Mouse (Mus musculus) heart, embryonic 16.5 days (tissue): Measurements from ENCODE around the gene Gpr171. TPM values are rescaled to one million over a fixed set of nuclear protein-coding genes. Genes with fewer than 3 reads are reported as not detected.
"Not testable (repeated sequence)": the region's sequence is repeated elsewhere in the genome, so short reads cannot be mapped to it uniquely, and the experiment has no call there.

Source experiments
- ATAC-seq: fragments of 200-750 bp; cut with Nextera tagmentation; replicated peaks from 2 replicates; pipeline ENCODE4 v1.8.0; 2017; ENCODE audit warnings: moderate number of reproducible peaks; ENCODE audit not compliant: insufficient read depth, low FRiP score; ENCODE audit errors: extremely low read depth
- H3K27ac ChIP-seq: fragments of 300-500 bp; sonication (generic); 2 replicates; pipeline ENCODE4 v1.5.1; 2014; ENCODE audit warnings: mild to moderate bottlenecking, low read length, control low read depth, moderate library complexity
- H3K27me3 ChIP-seq: fragments of 300-500 bp; sonication (generic); 2 replicates; pipeline ENCODE4 v1.6.1; 2014; ENCODE audit warnings: low read length, mixed read lengths; ENCODE audit not compliant: control insufficient read depth, insufficient read depth
- H3K36me3 ChIP-seq: fragments of 300-500 bp; sonication (generic); 2 replicates; pipeline ENCODE4 v1.6.1; 2014; ENCODE audit not compliant: control insufficient read depth, insufficient read depth
- H3K4me1 ChIP-seq: fragments of 300-500 bp; sonication (generic); 2 replicates; pipeline ENCODE4 v1.6.1; 2014; ENCODE audit warnings: low read length, mixed read lengths; ENCODE audit not compliant: control insufficient read depth, insufficient read depth
- H3K4me2 ChIP-seq: fragments of 300-500 bp; sonication (generic); 2 replicates; pipeline ENCODE4 v1.6.1; 2014; ENCODE audit warnings: low read depth, mild to moderate bottlenecking, control low read depth, low read length
- H3K4me3 ChIP-seq: fragments of 300-500 bp; sonication (generic); 2 replicates; pipeline ENCODE4 v1.5.1; 2014; ENCODE audit warnings: mild to moderate bottlenecking, control low read depth, low read length
- H3K9ac ChIP-seq: fragments of 300-500 bp; sonication (generic); 2 replicates; pipeline ENCODE4 v1.6.1; 2014; ENCODE audit warnings: low read length, control low read depth
- H3K9me3 ChIP-seq: fragments of 300-500 bp; sonication (generic); replicated peaks from 2 replicates; pipeline ENCODE4 v1.6.1; 2016; ENCODE audit warnings: low read length; ENCODE audit not compliant: control insufficient read depth
- WGBS: fragments of 180-500 bp; shearing (Covaris S2); extraction: QIAGEN DNeasy Blood & Tissue Kit; methylation state at CpG from one replicate; pipeline ENCODE4 v1.1.7; 2014; 5-methylcytosine and 5-hydroxymethylcytosine counted together
- polyA plus RNA-seq: library from polyadenylated mRNA; unstranded; fragments of >200 nt; fragmentation: Nextera tagmentation; extraction: Ambion mirVana; gene quantifications from 2 replicates; pipeline ENCODE4 v1.2.1, GENCODE M21; 2015

Gene Gpr171
- polyA plus RNA-seq, 1 experiment from 2014 or later, result 3.5 TPM

DNA sequence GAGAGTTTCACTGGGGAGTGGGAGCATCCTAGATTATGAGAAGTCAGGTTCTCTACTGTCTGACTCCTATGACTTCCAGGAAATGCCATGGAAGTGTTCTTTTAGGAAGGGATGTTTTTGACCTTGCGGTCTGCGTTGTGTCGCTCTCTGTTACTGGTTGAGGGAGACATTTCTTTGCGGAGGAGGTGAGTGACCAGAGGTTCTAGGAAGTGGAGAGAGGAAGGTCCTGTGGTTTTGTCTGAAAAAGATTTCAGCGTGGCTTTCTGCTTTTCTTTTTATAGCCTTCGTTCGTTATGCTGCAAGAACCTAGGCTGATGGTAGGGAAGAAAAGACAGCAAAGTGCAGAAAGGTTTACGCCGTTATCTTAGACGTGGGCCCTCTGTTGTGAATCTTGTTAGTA, 3.1 kb downstream of the Gpr171 start:
- Histone ChIP-seq H3K36me3 (no peaks in the 10 kb centered on the region), H3K4me3 (no peak overlapping the region), H3K4me2 (no peak overlapping the region), H3K27me3 (no peaks in the 10 kb centered on the region), H3K27ac (no peak overlapping the region), H3K9ac (no peak overlapping the region), H3K4me1 (no peaks in the 10 kb centered on the region; the same call in 1 of the 2 replicates), H3K9me3 (no peaks in the 10 kb centered on the region)
- WGBS, result 79% methylated on average over 10 of the region's 10 CpGs
- no peak for ATAC-seq

DNA sequence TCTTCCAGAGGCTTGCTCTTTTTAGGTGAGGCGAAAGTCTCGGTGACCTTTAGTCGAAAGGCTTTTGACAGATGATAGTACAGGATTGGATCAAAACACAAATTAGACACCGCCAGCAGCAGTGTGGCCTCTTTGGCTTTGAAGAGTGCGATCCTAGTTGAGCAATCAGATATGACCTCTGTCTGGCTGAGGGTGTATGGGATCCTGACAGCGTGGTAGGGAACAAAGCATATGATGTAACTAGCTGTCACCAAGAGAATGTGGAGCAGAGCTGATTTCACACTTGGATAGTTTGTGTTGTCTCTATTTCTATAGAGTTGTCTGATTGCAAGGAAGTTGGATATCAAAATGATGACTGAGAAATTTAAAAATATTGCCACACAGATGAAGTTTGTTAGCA, 4.2 kb downstream of the Gpr171 start:
- Histone ChIP-seq H3K27ac (no peak overlapping the region; the same call in 1 of the 2 replicates), H3K9ac (no peak overlapping the region), H3K9me3 (no peaks in the 10 kb centered on the region), H3K4me2 (no peak overlapping the region), H3K27me3 (no peaks in the 10 kb centered on the region), H3K36me3 (no peaks in the 10 kb centered on the region), H3K4me3 (no peak overlapping the region), H3K4me1 (peaks cover 3% of the 10 kb centered on the region; the same call in 1 of the 2 replicates)
- ATAC-seq, result 0 out of 2 replicates have a peak, but pooled peaks have one; percentile 18
- 61% methylated on average over 6 of the region's 6 CpGs for WGBS

DNA sequence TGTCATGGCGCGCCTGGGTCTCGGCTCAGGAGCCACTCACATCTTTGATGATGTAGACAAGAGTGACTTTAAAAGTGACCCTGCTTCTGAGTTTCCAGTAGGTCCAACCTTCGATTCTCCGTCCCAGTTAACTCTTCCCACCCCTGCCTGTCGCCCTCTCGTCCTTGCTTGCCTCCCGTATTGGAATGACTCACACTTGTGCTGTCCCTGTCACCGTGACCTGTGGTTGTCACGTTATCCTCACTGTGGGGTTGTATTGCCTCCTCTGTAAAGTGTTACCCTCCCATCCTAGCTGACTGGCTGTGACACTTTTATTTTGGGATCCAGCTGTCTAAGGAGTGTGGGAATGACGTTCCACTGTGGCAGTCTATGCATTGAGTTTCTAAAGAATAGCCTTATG, 8.9 kb downstream of the Gpr171 start:
- H3K36me3 ChIP-seq, result peaks cover 3% of the 10 kb centered on the region; the same call in 1 of the 2 replicates
- H3K27ac ChIP-seq, result no peak overlapping the region

DNA sequence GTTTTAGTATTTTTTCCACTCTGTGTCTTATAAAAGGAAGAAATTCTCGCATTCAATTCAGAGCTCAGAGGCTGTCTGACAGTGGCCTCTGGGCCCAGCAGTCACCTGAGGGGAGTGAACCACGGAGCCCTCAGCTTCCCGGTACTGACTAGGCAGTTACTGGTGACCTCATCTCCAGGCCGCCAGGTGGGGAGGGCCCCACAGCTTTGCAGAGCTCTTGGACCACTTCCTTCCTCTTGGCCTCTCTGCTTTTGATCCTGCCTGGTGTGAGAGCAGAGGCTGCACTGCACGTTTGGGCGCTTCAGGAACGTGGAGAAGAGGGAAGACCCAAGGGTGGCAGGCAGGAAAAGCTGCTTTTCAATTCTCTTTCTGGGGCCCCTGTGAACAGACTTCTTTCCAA, 20.7 kb downstream of the Gpr171 start:
- H3K4me2 ChIP-seq, result no peak overlapping the region
- 20% methylated on average over 7 of the region's 7 CpGs for WGBS
- H3K27me3 ChIP-seq, result no peaks in the 10 kb centered on the region
- H3K27ac ChIP-seq, result peak overlapping the region; percentile 39; the same call in 1 of the 2 replicates
- no peaks in the 10 kb centered on the region for H3K36me3 ChIP-seq
- peaks cover 12% of the 10 kb centered on the region for H3K4me1 ChIP-seq
- no peak overlapping the region for H3K4me3 ChIP-seq
- ATAC-seq, result peak; percentile 70
- no peaks in the 10 kb centered on the region for H3K9me3 ChIP-seq
- H3K9ac ChIP-seq, result no peak overlapping the region

More for the DNA sequence above, 8.9 kb downstream of the Gpr171 start:
- Histone ChIP-seq H3K4me3 (no peak overlapping the region), H3K9me3 (no peaks in the 10 kb centered on the region), H3K4me2 (no peak overlapping the region), H3K9ac (no peak overlapping the region), H3K27me3 (no peaks in the 10 kb centered on the region), H3K4me1 (0 out of 2 replicates have a peak, but pooled peaks cover 3% of the 10 kb centered on the region)
- ATAC-seq, result no peak
- WGBS, result 61% methylated on average over 11 of the region's 11 CpGs

DNA sequence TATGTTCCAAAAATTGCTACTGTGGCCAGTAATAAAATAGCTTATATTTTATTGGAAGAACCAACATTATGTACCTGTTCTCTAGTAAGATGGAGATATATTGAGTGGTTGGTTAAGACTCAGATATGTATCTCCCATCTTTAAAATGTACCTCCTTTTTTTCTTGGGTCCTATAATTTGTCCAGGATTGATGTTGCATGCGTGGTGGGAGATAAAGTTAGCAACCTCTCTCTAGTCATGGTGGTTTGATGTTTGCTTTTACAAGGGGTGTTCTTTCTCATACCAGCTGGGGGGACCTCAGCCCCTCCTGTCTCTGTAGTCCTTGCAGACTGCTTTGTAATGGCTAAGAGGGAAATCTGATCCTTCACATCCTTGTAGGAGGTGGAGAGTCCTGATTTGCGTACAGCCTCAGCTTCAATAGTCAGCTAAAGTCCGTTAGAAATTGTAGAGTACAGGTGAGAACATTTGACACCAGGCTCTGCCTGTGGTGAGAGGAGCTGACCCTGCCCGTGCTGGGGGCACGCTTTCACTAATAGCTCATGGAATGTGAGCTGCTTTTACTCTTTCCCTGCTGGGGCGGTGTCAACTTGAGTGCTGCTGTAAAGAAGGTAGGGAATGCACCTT, 21.2 kb downstream of the Gpr171 start:
- Histone ChIP-seq H3K9ac (no peak overlapping the region), H3K9me3 (no peaks in the 10 kb centered on the region), H3K4me3 (no peak overlapping the region), H3K27ac (peak overlapping the region; percentile 39; the same call in 1 of the 2 replicates), H3K4me1 (peaks cover 12% of the 10 kb centered on the region), H3K27me3 (no peaks in the 10 kb centered on the region), H3K36me3 (no peaks in the 10 kb centered on the region), H3K4me2 (no peak overlapping the region)
- no peak for ATAC-seq
- WGBS, result 33% methylated on average over 6 of the region's 6 CpGs

DNA sequence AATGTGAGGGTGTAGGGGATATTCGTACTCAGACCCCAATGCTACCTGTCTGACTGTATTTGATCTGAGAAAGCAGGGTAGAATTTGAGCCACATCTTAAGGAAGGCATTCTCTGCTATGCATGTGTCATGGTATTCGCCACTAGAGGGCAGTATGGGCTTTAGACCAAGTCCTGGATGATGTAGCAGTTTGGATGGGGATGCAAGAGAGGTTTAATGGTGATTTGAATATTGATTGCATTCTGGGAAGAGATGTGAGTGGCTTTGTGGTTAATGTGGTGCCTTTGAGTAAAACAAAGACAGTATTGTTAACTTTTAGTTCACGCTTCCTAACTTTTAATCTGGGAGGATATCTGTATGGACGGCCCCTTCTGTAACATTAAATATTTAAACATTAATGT, 22.3 kb downstream of the Gpr171 start:
- 0 out of 2 replicates have a peak, but pooled peaks have one; percentile 46 for ATAC-seq
- Histone ChIP-seq H3K27me3 (no peaks in the 10 kb centered on the region), H3K27ac (no peak overlapping the region), H3K36me3 (no peaks in the 10 kb centered on the region), H3K4me2 (no peak overlapping the region), H3K4me1 (peaks cover 12% of the 10 kb centered on the region), H3K9ac (no peak overlapping the region), H3K4me3 (no peak overlapping the region), H3K9me3 (no peaks in the 10 kb centered on the region)
- 44% methylated on average over 4 of the region's 4 CpGs for WGBS

DNA sequence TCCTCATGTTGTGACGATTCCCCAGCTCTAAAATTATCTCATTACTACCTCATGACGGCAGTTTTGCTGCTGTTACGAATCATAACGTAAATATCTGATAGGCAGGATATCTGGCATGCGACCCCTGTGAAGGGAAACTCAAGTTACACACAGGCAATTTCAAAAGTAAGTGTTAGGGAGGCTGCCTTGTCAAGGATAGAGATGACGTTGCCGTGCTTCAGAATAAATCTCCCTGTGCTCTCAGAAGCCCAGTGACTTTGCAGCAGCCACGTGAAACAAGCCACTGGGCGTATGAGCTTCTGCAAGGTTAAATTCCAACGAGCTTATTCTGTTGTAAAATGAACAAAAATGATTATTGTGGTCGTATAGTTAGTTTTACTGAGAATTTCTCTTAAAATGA, 23.0 kb downstream of the Gpr171 start:
- no peak overlapping the region for H3K9ac ChIP-seq
- ATAC-seq, result no peak
- WGBS, result 54% methylated on average over 11 of the region's 11 CpGs

DNA sequence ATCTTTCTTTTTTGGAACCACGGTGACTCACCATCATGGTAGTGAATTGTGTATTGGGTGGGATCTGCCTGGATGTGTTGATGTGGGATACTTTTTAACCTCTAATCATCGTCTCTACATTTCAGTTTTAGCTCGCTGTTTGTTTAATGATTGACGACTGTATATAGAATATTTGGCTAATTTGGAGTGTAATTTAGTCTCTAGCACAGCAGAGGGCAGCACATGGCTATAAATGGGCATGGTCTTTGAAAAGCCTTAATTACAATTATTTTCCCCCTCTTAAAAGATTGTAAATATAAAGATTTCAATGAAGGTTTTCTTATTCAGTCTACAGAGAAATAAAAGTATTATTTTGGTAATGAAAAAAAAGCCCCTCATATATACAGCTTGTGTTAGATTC, 24.3 kb downstream of the Gpr171 start:
- Histone ChIP-seq H3K4me2 (no peak overlapping the region), H3K36me3 (no peaks in the 10 kb centered on the region), H3K9ac (no peak overlapping the region), H3K27me3 (no peaks in the 10 kb centered on the region), H3K4me1 (peaks cover 12% of the 10 kb centered on the region), H3K9me3 (no peaks in the 10 kb centered on the region), H3K4me3 (no peak overlapping the region), H3K27ac (no peak overlapping the region)
- no peak for ATAC-seq
- 44% methylated on average over 4 of the region's 4 CpGs for WGBS

More for the DNA sequence above, 23.0 kb downstream of the Gpr171 start:
- H3K36me3 ChIP-seq, result no peaks in the 10 kb centered on the region
- H3K27me3 ChIP-seq, result no peaks in the 10 kb centered on the region
- no peak overlapping the region for H3K27ac ChIP-seq
- H3K9me3 ChIP-seq, result no peaks in the 10 kb centered on the region
- peaks cover 12% of the 10 kb centered on the region for H3K4me1 ChIP-seq
- H3K4me2 ChIP-seq, result no peak overlapping the region
- H3K4me3 ChIP-seq, result no peak overlapping the region

DNA sequence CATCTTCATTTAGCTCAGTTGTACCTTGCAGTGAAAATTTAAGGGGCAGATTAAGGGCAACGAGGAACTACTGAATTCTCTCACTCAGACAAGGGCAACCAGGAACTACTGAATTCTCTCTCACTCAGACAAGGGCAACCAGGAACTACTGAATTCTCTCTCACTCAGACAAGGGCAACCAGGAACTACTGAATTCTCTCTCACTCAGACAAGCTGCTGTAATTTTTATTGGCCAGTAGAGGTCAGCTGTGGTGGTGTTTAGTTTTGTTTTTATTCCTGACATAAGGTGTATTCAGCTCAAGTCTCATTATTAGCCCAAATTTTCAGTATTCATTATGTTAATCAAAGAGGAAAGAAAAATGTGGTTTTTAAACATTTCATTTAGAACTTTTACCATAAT, 32.5 kb downstream of the Gpr171 start:
- not testable (repeated sequence) for H3K27me3 ChIP-seq, H3K9me3 ChIP-seq, H3K4me3 ChIP-seq, H3K36me3 ChIP-seq, H3K9ac ChIP-seq, H3K4me1 ChIP-seq, H3K4me2 ChIP-seq, H3K27ac ChIP-seq, ATAC-seq
- WGBS, result 68% methylated on average over 1 of the region's 1 CpGs
